Comparison of ENCODE assay signal across 14 mouse cellular contexts in the genomic region with DNA sequence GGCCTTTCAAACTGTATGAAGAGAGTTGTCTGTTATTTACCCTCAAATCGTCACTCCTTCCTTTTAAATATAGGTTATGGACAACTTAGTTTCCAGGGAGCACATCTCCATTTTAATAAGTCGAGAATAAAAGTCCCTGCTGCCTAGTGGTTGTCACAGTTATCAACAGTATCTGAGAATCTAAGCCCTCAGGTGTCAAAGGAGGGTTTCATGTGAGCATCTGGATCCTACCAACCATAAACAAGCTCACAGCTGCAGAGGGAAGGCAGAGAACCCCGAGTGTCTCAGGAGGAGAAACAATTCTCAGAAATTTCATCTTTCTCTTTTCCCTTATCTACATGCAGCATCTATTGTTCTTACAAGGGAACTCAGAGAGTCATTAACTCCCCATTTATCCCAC.
"Had no signal": no experiment of that assay in that cellular context is flagged by ENCODE, and none has a peak within 500 bp of the region (broad histone marks: within the 10 kb centered on the region; RNA-seq: fewer than 3 reads in every experiment).

No protein-coding gene starts in this region.

- DNase-seq: lung, adult 18-20 months; lung, embryonic 14.5 days; lung, postnatal 10 days; lung, postnatal 4 days; right cerebral cortex, postnatal 14 days; thymus, adult 2 months; thymus, postnatal 25 days; thymus, postnatal 4 days had no signal

- H3K9me3 ChIP-seq: liver, embryonic 12.5 days; midbrain, embryonic 12.5 days; neural tube, embryonic 12.5 days; stomach, embryonic 15.5 days had no signal

- H3K27ac ChIP-seq: liver, embryonic 12.5 days; liver, embryonic 14.5 days; midbrain, embryonic 12.5 days; neural tube, embryonic 12.5 days; stomach, embryonic 15.5 days; stomach, postnatal 0 days had no signal

- H3K4me1 ChIP-seq: liver, embryonic 12.5 days; midbrain, embryonic 12.5 days; neural tube, embryonic 12.5 days; stomach, embryonic 15.5 days had no signal

- H3K4me3 ChIP-seq: liver, embryonic 12.5 days; midbrain, embryonic 12.5 days; neural tube, embryonic 12.5 days; stomach, embryonic 15.5 days had no signal

- H3K27me3 ChIP-seq: liver, embryonic 12.5 days; midbrain, embryonic 12.5 days; neural tube, embryonic 12.5 days; stomach, embryonic 15.5 days had no signal

- H3K4me2 ChIP-seq: liver, embryonic 12.5 days; lung, embryonic 14.5 days; midbrain, embryonic 12.5 days; neural tube, embryonic 12.5 days; stomach, embryonic 15.5 days had no signal

- ATAC-seq: liver, embryonic 12.5 days had no signal

- H3K9ac ChIP-seq: liver, embryonic 12.5 days; liver, embryonic 14.5 days; lung, embryonic 14.5 days; midbrain, embryonic 12.5 days; neural tube, embryonic 12.5 days; stomach, embryonic 15.5 days had no signal

- H3K36me3 ChIP-seq: liver, embryonic 12.5 days; midbrain, embryonic 12.5 days; neural tube, embryonic 12.5 days; stomach, embryonic 15.5 days had no signal
